Comparison of ENCODE assay signal across 16 mouse cellular contexts in genomic region chr4:32413505-32413904, GRCm38 (mm10).
"Had no signal": no experiment of that assay in that cellular context is flagged by ENCODE, and none has a peak within 500 bp of the region (broad histone marks: within the 10 kb centered on the region; RNA-seq: fewer than 3 reads in every experiment).

No protein-coding gene starts in this region.

- ATAC-seq: liver, postnatal 0 days; lung, postnatal 0 days had no signal

- H3K27ac ChIP-seq: kidney, embryonic 15.5 days; limb, embryonic 12.5 days; limb, embryonic 15.5 days; liver, embryonic 14.5 days; midbrain, embryonic 13.5 days; neural tube, embryonic 12.5 days; stomach, postnatal 0 days had no signal

- H3K4me3 ChIP-seq: kidney, embryonic 15.5 days; limb, embryonic 12.5 days; limb, embryonic 15.5 days; midbrain, embryonic 13.5 days; neural tube, embryonic 12.5 days had no signal

- H3K36me3 ChIP-seq: kidney, embryonic 15.5 days; limb, embryonic 12.5 days; limb, embryonic 15.5 days; midbrain, embryonic 13.5 days; neural tube, embryonic 12.5 days had no signal

- H3K4me1 ChIP-seq: limb, embryonic 12.5 days had no signal

- H3K9ac ChIP-seq: kidney, embryonic 15.5 days; limb, embryonic 12.5 days; limb, embryonic 15.5 days; liver, embryonic 14.5 days; liver, postnatal 0 days; lung, embryonic 14.5 days; midbrain, embryonic 13.5 days; neural tube, embryonic 12.5 days had no signal

- DNase-seq: kidney, adult 11 months; kidney, adult 8-10 months; kidney, postnatal 10 days; kidney, postnatal 36 days; left cerebral cortex, postnatal 4 days; liver, postnatal 0 days; lung, embryonic 14.5 days had no signal

- H3K27me3 ChIP-seq: kidney, embryonic 15.5 days; limb, embryonic 12.5 days; limb, embryonic 15.5 days; midbrain, embryonic 13.5 days; neural tube, embryonic 12.5 days had no signal

- H3K9me3 ChIP-seq: kidney, embryonic 15.5 days; limb, embryonic 12.5 days; limb, embryonic 15.5 days; midbrain, embryonic 13.5 days; neural tube, embryonic 12.5 days had no signal

- H3K4me2 ChIP-seq: kidney, embryonic 15.5 days; limb, embryonic 12.5 days; limb, embryonic 15.5 days; liver, embryonic 11.5 days; lung, embryonic 14.5 days; midbrain, embryonic 13.5 days; neural tube, embryonic 12.5 days had no signal
